ENCODE assay signal across 8 mouse cellular contexts in genomic region chr2:38950281-38950719, GRCm38 (mm10). TPM values are rescaled to one million over a fixed set of nuclear protein-coding genes. Genes with fewer than 3 reads are reported as not detected.
DNase-seq lines count a peak whose midpoint lies in the region; ATAC-seq and TF ChIP-seq lines count a peak whose summit lies in the region.

No protein-coding gene starts in this region.

- peak; percentile 44 for ATAC-seq in Patski
- no peak for ATAC-seq in activated CD4-positive, CD25-positive, alpha-beta regulatory T cell, adult 4 months

- POLR2A ChIA-PET in Patski (lab: Charles Lee), result no interaction called here

- H3K4me3 ChIP-seq in brown adipose tissue, adult 24 weeks (ENCODE audit: insufficient read depth, low read depth, low read length), result 0 out of 2 replicates have a peak overlapping the region, but pooled peaks have one; percentile 19

- H3K27ac ChIP-seq in brown adipose tissue, adult 24 weeks (replicated peaks; ENCODE audit: low read depth, low read length), result peak overlapping the region; percentile 93

- TF ChIP-seq CTCF in Patski (IDR thresholded peaks at IDR 0.05), result no peak

- CTCF ChIA-PET in Patski (lab: Charles Lee), result interaction anchor here (1.3 kb wide), 1 partner anchor 11 kb away, joined by 8 read pairs; no protein-coding TSS in a partner anchor

- H3K27me3 ChIP-seq in Patski, result no peaks in the 10 kb centered on the region

- H3K4me1 ChIP-seq in brown adipose tissue, adult 24 weeks (ENCODE audit: control insufficient read depth, insufficient read depth, insufficient read length, low read length), result peaks cover 25% of the 10 kb centered on the region

- DNase-seq in Patski (ENCODE audit: low read depth, low spot score), result no peak
- peak; percentile 67 to 80 for DNase-seq in frontal cortex, postnatal 14 days (ENCODE audit: low spot score in 2 of 2)
- peak; percentile 95 for DNase-seq in heart, postnatal 4 days
- DNase-seq in layer of hippocampus, postnatal 36 days, result peak; percentile 79
- DNase-seq in lung, postnatal 25 days (ENCODE audit: low spot score), result peak; percentile 91
- DNase-seq in spleen, postnatal 10 days (ENCODE audit: low spot score in 2 of 2), result peak; percentile 41 to 81

- in situ Hi-C loops in Patski (cut with MboI; ENCODE audit: low pct_unique_long_range_greater_than_20kb), result no loop called here

RNA-seq across cellular contexts. Expression of gene Olfml2a, which starts 18.5 kb away (rescaled TPM):
- 0.01 TPM for polyA plus RNA-seq in Patski (2021)
- polyA plus RNA-seq in brown adipose tissue, adult 24 weeks (2012; ENCODE audit: insufficient read depth, insufficient read length, missing spikeins), result 1.1 and 4.9 TPM in 2 replicates
- 10 to 100 TPM; 18.3 to 18.5 TPM for total RNA-seq in heart, postnatal 4 days (2021)
- 1 to 10 TPM in 1 of 2 experiments, under 1 TPM in 1; 0.92 to 1.8 TPM for total RNA-seq in layer of hippocampus, postnatal 36 days (2021)
- under 1 TPM in 1 of 2 experiments, not detected in 1; 0.16 TPM for polyA plus RNA-seq in activated CD4-positive, CD25-positive, alpha-beta regulatory T cell, adult 4 months (2017; shearing (Covaris generic))

RNA-seq across cellular contexts. Expression of gene Nr6a1, which starts 22.8 kb away (rescaled TPM):
- 4.9 TPM for polyA plus RNA-seq in Patski (2021)
- polyA plus RNA-seq in brown adipose tissue, adult 24 weeks (2012; ENCODE audit: insufficient read depth, insufficient read length, missing spikeins), result 0.88 and 1.7 TPM in 2 replicates
- total RNA-seq in heart, postnatal 4 days (2021), result 1 to 10 TPM; 2.1 to 2.6 TPM
- total RNA-seq in layer of hippocampus, postnatal 36 days (2021), result 1 to 10 TPM; 5.3 to 8.0 TPM
- under 1 TPM; 0.37 to 0.40 TPM for polyA plus RNA-seq in activated CD4-positive, CD25-positive, alpha-beta regulatory T cell, adult 4 months (2017; shearing (Covaris generic))

RNA-seq across cellular contexts. Expression of gene Wdr38, which starts 47.0 kb away (rescaled TPM):
- 0.40 TPM for polyA plus RNA-seq in Patski (2021)
- not detected in 2 replicates for polyA plus RNA-seq in brown adipose tissue, adult 24 weeks (2012; ENCODE audit: insufficient read depth, insufficient read length, missing spikeins)
- under 1 TPM; 0.11 to 0.17 TPM for total RNA-seq in heart, postnatal 4 days (2021)
- under 1 TPM; 0.51 to 0.65 TPM for total RNA-seq in layer of hippocampus, postnatal 36 days (2021)
- polyA plus RNA-seq in activated CD4-positive, CD25-positive, alpha-beta regulatory T cell, adult 4 months (2017; shearing (Covaris generic)), result 1 to 10 TPM; 1.1 TPM

RNA-seq across cellular contexts. Expression of gene Arpc5l, which starts 54.8 kb away (rescaled TPM):
- 93.2 TPM for polyA plus RNA-seq in Patski (2021)
- 101 and 120 TPM in 2 replicates for polyA plus RNA-seq in brown adipose tissue, adult 24 weeks (2012; ENCODE audit: insufficient read depth, insufficient read length, missing spikeins)
- total RNA-seq in heart, postnatal 4 days (2021), result 10 to 100 TPM; 51.9 to 55.6 TPM
- 100 to 1,000 TPM in 1 of 2 experiments, 10 to 100 TPM in 1; 92.9 to 106 TPM for total RNA-seq in layer of hippocampus, postnatal 36 days (2021)
- 100 to 1,000 TPM; 120 to 136 TPM for polyA plus RNA-seq in activated CD4-positive, CD25-positive, alpha-beta regulatory T cell, adult 4 months (2017; shearing (Covaris generic))

RNA-seq across cellular contexts. Expression of gene Rpl35, which starts 55.1 kb away (rescaled TPM):
- 505 TPM for polyA plus RNA-seq in Patski (2021)
- 120 and 144 TPM in 2 replicates for polyA plus RNA-seq in brown adipose tissue, adult 24 weeks (2012; ENCODE audit: insufficient read depth, insufficient read length, missing spikeins)
- 100 to 1,000 TPM; 455 to 469 TPM for total RNA-seq in heart, postnatal 4 days (2021)
- 100 to 1,000 TPM; 261 to 262 TPM for total RNA-seq in layer of hippocampus, postnatal 36 days (2021)
- 1,000 to 10,000 TPM; 1,939 to 1,985 TPM for polyA plus RNA-seq in activated CD4-positive, CD25-positive, alpha-beta regulatory T cell, adult 4 months (2017; shearing (Covaris generic))
